Comparison of ENCODE assay signal across 8 mouse cellular contexts in the genomic region with DNA sequence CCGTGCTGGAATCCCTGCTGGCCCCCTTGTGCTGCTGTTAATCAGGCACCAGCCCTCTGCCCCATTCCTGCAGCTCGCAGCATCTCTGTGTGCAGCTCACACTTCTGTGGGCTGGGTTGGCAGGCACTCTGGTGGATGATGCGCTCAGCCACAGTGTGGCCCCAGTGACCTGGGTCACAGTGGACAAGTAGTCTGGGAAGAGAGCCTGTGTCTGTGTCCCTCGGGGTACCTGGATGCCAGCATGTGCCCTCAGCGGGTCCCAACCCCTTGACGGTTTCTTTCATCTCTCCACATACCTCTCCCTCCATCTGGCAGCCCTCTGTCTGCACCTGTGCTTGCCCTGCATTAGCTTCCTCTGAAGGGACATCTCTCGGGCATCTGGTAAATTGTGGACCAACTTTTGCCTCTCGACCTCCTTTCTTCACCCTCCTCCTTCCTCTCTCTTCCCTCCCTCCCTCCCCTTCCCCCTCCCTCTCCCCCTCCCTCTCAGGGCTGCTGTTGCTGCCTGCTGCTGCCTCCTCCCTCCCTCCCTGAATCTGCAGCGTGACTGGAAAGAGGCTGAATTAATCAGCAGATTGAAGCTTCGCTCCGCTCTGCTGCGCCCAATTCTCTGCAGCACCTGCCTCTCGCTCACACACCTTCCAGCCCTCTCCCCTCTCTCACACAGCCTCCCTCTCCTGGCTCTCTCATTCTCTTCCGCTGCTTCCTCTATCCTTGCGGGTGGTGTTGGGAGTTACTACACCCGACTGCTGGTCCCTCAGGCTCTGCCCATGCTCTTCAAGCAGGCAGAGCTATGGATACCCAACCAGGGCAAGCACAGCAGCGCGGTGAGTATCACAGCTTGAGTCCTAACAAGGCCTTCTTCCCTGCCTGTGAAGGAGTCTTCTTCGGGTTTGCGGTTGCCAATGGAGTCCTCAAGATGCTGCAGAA. TPM values are rescaled to one million over a fixed set of nuclear protein-coding genes. Genes with fewer than 3 reads are reported as not detected.
A peak's percentile ranks its signal among the peaks of the same experiment; 100 is the strongest.
DNase-seq lines count a peak whose midpoint lies in the region; ATAC-seq and TF ChIP-seq lines count a peak whose summit lies in the region.

No protein-coding gene starts in this region.

- peak overlapping the region; percentile 62 for H3K4me3 ChIP-seq in erythroblast, embryonic 14.5 days (replicated peaks)
- H3K4me3 ChIP-seq in cortical plate, adult 2 months (ENCODE audit: insufficient read depth, low read length): peak overlapping the region; percentile 39
- H3K4me3 ChIP-seq in hindbrain, embryonic 11.5 days (ENCODE audit: low read depth, low read length): peak overlapping the region; percentile 19
- peak overlapping the region; percentile 2; the same call in 1 of the 2 replicates for H3K4me3 ChIP-seq in midbrain, embryonic 14.5 days (replicated peaks; ENCODE audit: low read depth, low read length)
- H3K4me3 ChIP-seq in thymus, adult 2 months (ENCODE audit: control insufficient read depth, insufficient read depth, low read length): no peak overlapping the region

- no peaks in the 10 kb centered on the region for H3K9me3 ChIP-seq in erythroblast, embryonic 14.5 days (ENCODE audit: control insufficient read depth, low read length)
- no peaks in the 10 kb centered on the region for H3K9me3 ChIP-seq in hindbrain, embryonic 11.5 days (ENCODE audit: control insufficient read depth, low read length)
- no peaks in the 10 kb centered on the region for H3K9me3 ChIP-seq in midbrain, embryonic 14.5 days (ENCODE audit: control insufficient read depth, low read length)

- H3K27ac ChIP-seq in cortical plate, adult 2 months (ENCODE audit: insufficient read depth, low read length): peak overlapping the region; percentile 14
- H3K27ac ChIP-seq in hindbrain, embryonic 11.5 days (ENCODE audit: low read depth, low read length): peak overlapping the region; percentile 75
- peak overlapping the region; percentile 85 for H3K27ac ChIP-seq in midbrain, embryonic 14.5 days (replicated peaks; ENCODE audit: low read depth, low read length)
- no peak overlapping the region for H3K27ac ChIP-seq in thymus, adult 2 months (ENCODE audit: control insufficient read depth, insufficient read depth, low read length)

- 6% methylated on average over 20 of the region's 20 CpGs for WGBS in hindbrain, embryonic 11.5 days
- WGBS in midbrain, embryonic 14.5 days: 5% methylated on average over 19 of the region's 20 CpGs
- WGBS in thymus, adult 2 months: 64% methylated on average over 20 of the region's 20 CpGs

- H3K4me1 ChIP-seq in erythroblast, embryonic 14.5 days (ENCODE audit: control insufficient read depth): peaks cover 80% of the 10 kb centered on the region
- H3K4me1 ChIP-seq in cortical plate, adult 2 months (ENCODE audit: control insufficient read depth, insufficient read depth, low read length): peaks cover 12% of the 10 kb centered on the region
- peaks cover 33% of the 10 kb centered on the region for H3K4me1 ChIP-seq in hindbrain, embryonic 11.5 days (replicated peaks; ENCODE audit: control insufficient read depth, insufficient read depth, low read length)
- H3K4me1 ChIP-seq in midbrain, embryonic 14.5 days (ENCODE audit: control insufficient read depth, insufficient read depth, low read length): peaks cover 45% of the 10 kb centered on the region
- peaks cover 25% of the 10 kb centered on the region for H3K4me1 ChIP-seq in thymus, adult 2 months (replicated peaks; ENCODE audit: control insufficient read depth, insufficient read depth, low read length)

- H3K9ac ChIP-seq in hindbrain, embryonic 11.5 days (ENCODE audit: low read depth, low read length): peak overlapping the region; percentile 47
- H3K9ac ChIP-seq in midbrain, embryonic 14.5 days (replicated peaks; ENCODE audit: low read length): peak overlapping the region; percentile 51

- DNase-seq in hindbrain, embryonic 11.5 days (ENCODE audit: low spot score): peak; percentile 71
- DNase-seq in left cerebral cortex, adult 11 months (ENCODE audit: low spot score): peak; percentile 52
- peak; percentile 84 for DNase-seq in midbrain, embryonic 14.5 days
- no peak for DNase-seq in yolk sac, embryonic 10.5 days (ENCODE audit: low spot score)
- no peak for DNase-seq in thymus, adult 2 months

- peaks cover 76% of the 10 kb centered on the region for H3K36me3 ChIP-seq in erythroblast, embryonic 14.5 days (ENCODE audit: control insufficient read depth)
- H3K36me3 ChIP-seq in hindbrain, embryonic 11.5 days (ENCODE audit: control insufficient read depth, insufficient read depth, low read length): no peaks in the 10 kb centered on the region
- 0 out of 2 replicates have a peak, but pooled peaks cover 7% of the 10 kb centered on the region for H3K36me3 ChIP-seq in midbrain, embryonic 14.5 days (ENCODE audit: control insufficient read depth, insufficient read depth, low read length)
- H3K36me3 ChIP-seq in thymus, adult 2 months (ENCODE audit: control insufficient read depth, insufficient read depth, low read length): no peaks in the 10 kb centered on the region

- no peak for TF ChIP-seq CTCF in cortical plate, adult 2 months (IDR thresholded peaks at IDR 0.05; ENCODE audit: extremely low read depth, insufficient read depth, low read length)
- TF ChIP-seq CTCF in thymus, adult 2 months (IDR thresholded peaks at IDR 0.05; ENCODE audit: borderline replicate concordance, control insufficient read depth, extremely low read depth, insufficient read depth, low read length, poor library complexity): no peak

- no peaks in the 10 kb centered on the region for H3K27me3 ChIP-seq in erythroblast, embryonic 14.5 days (ENCODE audit: control insufficient read depth)
- H3K27me3 ChIP-seq in hindbrain, embryonic 11.5 days (ENCODE audit: control insufficient read depth, insufficient read depth, low read length): no peaks in the 10 kb centered on the region
- H3K27me3 ChIP-seq in midbrain, embryonic 14.5 days (ENCODE audit: control insufficient read depth, insufficient read depth, low read length): no peaks in the 10 kb centered on the region
- H3K27me3 ChIP-seq in thymus, adult 2 months (ENCODE audit: control insufficient read depth, insufficient read depth, low read length): no peaks in the 10 kb centered on the region

- TF ChIP-seq POLR2A in cortical plate, adult 2 months (IDR thresholded peaks at IDR 0.05; ENCODE audit: extremely low read depth, insufficient read depth, low read length): peak; percentile 90
- TF ChIP-seq POLR2A in thymus, adult 2 months (IDR thresholded peaks at IDR 0.05; ENCODE audit: control insufficient read depth, extremely low read depth, insufficient read depth, low read length, poor library complexity): no peak

- ATAC-seq in erythroblast, adult 5-6 weeks (replicated peaks; ENCODE audit: low FRiP score, poor library complexity, severe bottlenecking): no peak
- ATAC-seq in hindbrain, embryonic 11.5 days (ENCODE audit: low FRiP score): peak; percentile 66
- peak; percentile 64 for ATAC-seq in midbrain, embryonic 14.5 days (ENCODE audit: low FRiP score, low TSS enrichment)

- H3K4me2 ChIP-seq in hindbrain, embryonic 11.5 days (replicated peaks; ENCODE audit: low read depth, low read length): peak overlapping the region; percentile 37
- peak overlapping the region; percentile 45 for H3K4me2 ChIP-seq in midbrain, embryonic 14.5 days (ENCODE audit: low read length)

RNA-seq across cellular contexts. Expression of a gene that starts 15.2 kb away (rescaled TPM):
- polyA plus RNA-seq in erythroblast, embryonic 14.5 days (2012): 6.1 and 6.3 TPM in 2 replicates
- 5.6 and 8.5 TPM in 2 replicates for total RNA-seq in erythroblast, adult 5-6 weeks (2015; ENCODE audit: low replicate concordance)
- total RNA-seq in erythroblast, adult 5-6 weeks (2017; ENCODE audit: low replicate concordance): 8.7 and 13.5 TPM in 2 replicates
- polyA plus RNA-seq in cortical plate, adult 2 months (2012; rRNA removed): 44.8 and 45.7 TPM in 2 replicates
- polyA plus RNA-seq in hindbrain, embryonic 11.5 days (2014; fragmentation: Nextera tagmentation; extraction: Ambion mirVana): 15.5 and 16.4 TPM in 2 replicates
- 15.2 and 20.9 TPM in 2 replicates for polyA plus RNA-seq in midbrain, embryonic 14.5 days (2014; fragmentation: Nextera tagmentation; extraction: Ambion mirVana)
- 84.7 and 91.9 TPM in 2 replicates for polyA plus RNA-seq in thymus, adult 2 months (2012; rRNA removed)

RNA-seq across cellular contexts. Expression of a gene that starts 33.0 kb away (rescaled TPM):
- polyA plus RNA-seq in erythroblast, embryonic 14.5 days (2012): 10.9 and 12.1 TPM in 2 replicates
- total RNA-seq in erythroblast, adult 5-6 weeks (2015; ENCODE audit: low replicate concordance): 4.0 and 4.8 TPM in 2 replicates
- 2.0 and 3.1 TPM in 2 replicates for total RNA-seq in erythroblast, adult 5-6 weeks (2017; ENCODE audit: low replicate concordance)
- polyA plus RNA-seq in cortical plate, adult 2 months (2012; rRNA removed): 22.1 and 24.1 TPM in 2 replicates
- 12.2 and 12.9 TPM in 2 replicates for polyA plus RNA-seq in hindbrain, embryonic 11.5 days (2014; fragmentation: Nextera tagmentation; extraction: Ambion mirVana)
- polyA plus RNA-seq in midbrain, embryonic 14.5 days (2014; fragmentation: Nextera tagmentation; extraction: Ambion mirVana): 8.4 and 9.8 TPM in 2 replicates
- polyA plus RNA-seq in thymus, adult 2 months (2012; rRNA removed): 13.7 and 15.4 TPM in 2 replicates

RNA-seq across cellular contexts. Expression of a gene that starts 34.1 kb away (rescaled TPM):
- 3.4 and 4.5 TPM in 2 replicates for polyA plus RNA-seq in erythroblast, embryonic 14.5 days (2012)
- total RNA-seq in erythroblast, adult 5-6 weeks (2015; ENCODE audit: low replicate concordance): 1.7 and 5.6 TPM in 2 replicates
- total RNA-seq in erythroblast, adult 5-6 weeks (2017; ENCODE audit: low replicate concordance): 1.4 and 2.2 TPM in 2 replicates
- 15.3 and 15.8 TPM in 2 replicates for polyA plus RNA-seq in cortical plate, adult 2 months (2012; rRNA removed)
- 17.9 and 21.3 TPM in 2 replicates for polyA plus RNA-seq in hindbrain, embryonic 11.5 days (2014; fragmentation: Nextera tagmentation; extraction: Ambion mirVana)
- polyA plus RNA-seq in midbrain, embryonic 14.5 days (2014; fragmentation: Nextera tagmentation; extraction: Ambion mirVana): 17.2 and 20.5 TPM in 2 replicates
- 31.6 and 34.3 TPM in 2 replicates for polyA plus RNA-seq in thymus, adult 2 months (2012; rRNA removed)

RNA-seq across cellular contexts. Expression of a gene that starts 43.4 kb away (rescaled TPM):
- 2.1 and 2.3 TPM in 2 replicates for polyA plus RNA-seq in erythroblast, embryonic 14.5 days (2012)
- 3.3 and 5.4 TPM in 2 replicates for total RNA-seq in erythroblast, adult 5-6 weeks (2015; ENCODE audit: low replicate concordance)
- 0.34 TPM in 1 of 2 replicates, not detected in the other for total RNA-seq in erythroblast, adult 5-6 weeks (2017; ENCODE audit: low replicate concordance)
- 3.1 and 3.2 TPM in 2 replicates for polyA plus RNA-seq in cortical plate, adult 2 months (2012; rRNA removed)
- polyA plus RNA-seq in hindbrain, embryonic 11.5 days (2014; fragmentation: Nextera tagmentation; extraction: Ambion mirVana): 3.8 and 5.4 TPM in 2 replicates
- 0.55 and 0.63 TPM in 2 replicates for polyA plus RNA-seq in midbrain, embryonic 14.5 days (2014; fragmentation: Nextera tagmentation; extraction: Ambion mirVana)
- polyA plus RNA-seq in thymus, adult 2 months (2012; rRNA removed): 54.5 and 68.6 TPM in 2 replicates

Comparison
In these comparisons a context has a peak if more than half of its experiments do, and no peak if none do; other contexts are left out.
1. DNase-seq: peak in hindbrain, embryonic 11.5 days (single experiment), left cerebral cortex, adult 11 months (single experiment) and midbrain, embryonic 14.5 days (single experiment); none in yolk sac, embryonic 10.5 days (single experiment) and thymus, adult 2 months (single experiment).